Mouse (Mus musculus) intestine, postnatal 0 days (tissue): ENCODE measurements around the gene Krtap29-1. TPM values are rescaled to one million over a fixed set of nuclear protein-coding genes. Genes with fewer than 3 reads are reported as not detected.

ENCODE experiments used
- ATAC-seq: fragments of 200-750 bp; cut with Nextera tagmentation; 2 replicates; pipeline ENCODE4 v1.8.0; 2017; ENCODE audit warnings: mild to moderate bottlenecking, moderate TSS enrichment, moderate library complexity
- H3K27ac ChIP-seq: fragments of 300-500 bp; sonication (generic); 2 replicates; pipeline ENCODE4 v1.5.1; 2014; ENCODE audit warnings: mild to moderate bottlenecking, low read depth, low read length, moderate library complexity
- H3K27me3 ChIP-seq: fragments of 300-500 bp; sonication (generic); replicated peaks from 2 replicates; pipeline ENCODE4 v1.6.1; 2014; ENCODE audit warnings: low read length, mixed read lengths; ENCODE audit not compliant: control insufficient read depth, insufficient read depth
- H3K36me3 ChIP-seq: fragments of 300-500 bp; sonication (generic); 2 replicates; pipeline ENCODE4 v1.6.1; 2014; ENCODE audit warnings: mild to moderate bottlenecking, moderate library complexity; ENCODE audit not compliant: control insufficient read depth, insufficient read depth
- H3K4me1 ChIP-seq: fragments of 300-500 bp; sonication (generic); replicated peaks from 2 replicates; pipeline ENCODE4 v1.6.1; 2014; ENCODE audit warnings: antibody characterized with exemption, low read length, mixed read lengths; ENCODE audit not compliant: control insufficient read depth, insufficient read depth
- H3K4me2 ChIP-seq: fragments of 300-500 bp; sonication (generic); replicated peaks from 2 replicates; pipeline ENCODE4 v1.6.1; 2014; ENCODE audit warnings: low read depth, mild to moderate bottlenecking, moderate library complexity
- H3K4me3 ChIP-seq: fragments of 300-500 bp; sonication (generic); 2 replicates; pipeline ENCODE4 v1.5.1; 2014; ENCODE audit warnings: low read depth, low read length
- H3K9ac ChIP-seq: fragments of 300-500 bp; sonication (generic); 2 replicates; pipeline ENCODE4 v1.6.1; 2014; ENCODE audit warnings: mild to moderate bottlenecking, low read depth, low read length
- H3K9me3 ChIP-seq: fragments of 300-500 bp; sonication (generic); 2 replicates; pipeline ENCODE4 v1.6.1; 2016; ENCODE audit warnings: mixed run types; ENCODE audit not compliant: control insufficient read depth
- CTCF ChIP-seq: sonication (generic); IDR thresholded peaks from 2 replicates; pipeline ENCODE4 v1.5.1; 2016; ENCODE audit warnings: low read depth, mild to moderate bottlenecking, control low read depth, antibody characterized with exemption, moderate library complexity
- WGBS: fragments of 180-500 bp; shearing (Covaris S2); extraction: QIAGEN DNeasy Blood & Tissue Kit; methylation state at CpG from one replicate; pipeline ENCODE4 v1.1.7; 2014; 5-methylcytosine and 5-hydroxymethylcytosine counted together
- polyA plus RNA-seq: library from polyadenylated mRNA; unstranded; fragments of >200 nt; fragmentation: Nextera tagmentation; extraction: Ambion mirVana; gene quantifications from 2 replicates; pipeline ENCODE4 v1.2.1, GENCODE M21; 2015

Gene Krtap29-1
- polyA plus RNA-seq, 1 experiment from 2014 or later = not detected

GRCm38 (mm10) chr11:100006624-100007023 is 27.8 kb upstream of the Krtap29-1 start:
- Histone ChIP-seq H3K27me3 (no peaks in the 10 kb centered on the region), H3K9me3 (no peaks in the 10 kb centered on the region), H3K4me2 (no peak overlapping the region), H3K36me3 (no peaks in the 10 kb centered on the region), H3K27ac (no peak overlapping the region), H3K9ac (no peak overlapping the region), H3K4me1 (no peaks in the 10 kb centered on the region), H3K4me3 (no peak overlapping the region)
- no peak for ATAC-seq
- 52% methylated on average over 3 of the region's 3 CpGs for WGBS
- TF ChIP-seq CTCF = peak; percentile 56

GRCm38 (mm10) chr11:100005905-100006304 is 27.1 kb upstream of the Krtap29-1 start:
- H3K4me3 ChIP-seq = no peak overlapping the region
- WGBS = 73% methylated on average over 8 of the region's 8 CpGs
- H3K27me3 ChIP-seq = no peaks in the 10 kb centered on the region
- H3K27ac ChIP-seq = no peak overlapping the region
- H3K4me1 ChIP-seq = no peaks in the 10 kb centered on the region
- no peaks in the 10 kb centered on the region for H3K9me3 ChIP-seq
- no peak for TF ChIP-seq CTCF
- no peak for ATAC-seq
- H3K36me3 ChIP-seq = no peaks in the 10 kb centered on the region
- H3K4me2 ChIP-seq = no peak overlapping the region
- no peak overlapping the region for H3K9ac ChIP-seq

- Histone ChIP-seq H3K4me3 (no peak overlapping the region), H3K4me1 (no peaks in the 10 kb centered on the region), H3K27ac (no peak overlapping the region), H3K9me3 (no peaks in the 10 kb centered on the region), H3K4me2 (no peak overlapping the region), H3K9ac (no peak overlapping the region), H3K36me3 (no peaks in the 10 kb centered on the region), H3K27me3 (no peaks in the 10 kb centered on the region)
- TF ChIP-seq CTCF = peak; percentile 87
- ATAC-seq = no peak
- WGBS = 19% methylated on average over 6 of the region's 6 CpGs
These were observed 26.0 kb upstream of the Krtap29-1 start for GRCm38 (mm10) chr11:100004846-100005245.

- no peak for TF ChIP-seq CTCF
- no peak for ATAC-seq
- H3K27me3 ChIP-seq = peaks cover 6% of the 10 kb centered on the region; the same call in 1 of the 2 replicates
These were observed 20.2 kb upstream of the Krtap29-1 start for GRCm38 (mm10) chr11:99999091-99999490.

GRCm38 (mm10) chr11:99994384-99994661 is 15.5 kb upstream of the Krtap29-1 start:
- Histone ChIP-seq H3K36me3 (no peaks in the 10 kb centered on the region), H3K9me3 (no peaks in the 10 kb centered on the region), H3K27me3 (peaks cover 15% of the 10 kb centered on the region; the same call in 1 of the 2 replicates), H3K4me1 (no peaks in the 10 kb centered on the region), H3K4me2 (no peak overlapping the region), H3K4me3 (no peak overlapping the region), H3K9ac (no peak overlapping the region), H3K27ac (no peak overlapping the region)
- ATAC-seq = no peak
- TF ChIP-seq CTCF = no peak
- 15% methylated on average over 4 of the region's 4 CpGs for WGBS

More at GRCm38 (mm10) chr11:99999091-99999490, 20.2 kb upstream of the Krtap29-1 start:
- Histone ChIP-seq H3K36me3 (no peaks in the 10 kb centered on the region), H3K4me2 (no peak overlapping the region), H3K4me3 (no peak overlapping the region), H3K9me3 (no peaks in the 10 kb centered on the region), H3K27ac (no peak overlapping the region), H3K4me1 (no peaks in the 10 kb centered on the region), H3K9ac (no peak overlapping the region)
- 91% methylated on average over 7 of the region's 7 CpGs for WGBS

GRCm38 (mm10) chr11:99993620-99994383 is 14.9 kb upstream of the Krtap29-1 start, which contains the start of gene Krtap17-1:
Gene Krtap17-1 (minus strand): TSS chr11:99993994.
- H3K27ac ChIP-seq = no peak within 1 kb of the TSS
- no peak within 1 kb of the TSS for H3K4me2 ChIP-seq
- no peaks in the 10 kb centered on the region for H3K9me3 ChIP-seq
- H3K36me3 ChIP-seq = no peaks in the 10 kb centered on the region
- no peak for TF ChIP-seq CTCF
- ATAC-seq = no peak
- H3K4me3 ChIP-seq = no peak within 1 kb of the TSS
- 13% methylated on average over 26 of the region's 26 CpGs for WGBS
- no peak within 1 kb of the TSS for H3K9ac ChIP-seq
- H3K4me1 ChIP-seq = no peaks in the 10 kb centered on the region
- H3K27me3 ChIP-seq = peaks cover 15% of the 10 kb centered on the region; the same call in 1 of the 2 replicates
